Mouse (Mus musculus) lung, embryonic 15.5 days (tissue): ENCODE results near the gene Rspry1. TPM values are rescaled to one million over a fixed set of nuclear protein-coding genes. Genes with fewer than 3 reads are reported as not detected.
A peak's percentile ranks its signal among the peaks of the same experiment; 100 is the strongest.

ENCODE experiments used
- ATAC-seq: fragments of 200-750 bp; cut with Nextera tagmentation; 2 replicates; pipeline ENCODE4 v1.8.0; 2017; ENCODE audit warnings: moderate number of reproducible peaks, borderline replicate concordance; ENCODE audit not compliant: low FRiP score, low TSS enrichment; ENCODE audit errors: extremely low read depth
- H3K27ac ChIP-seq: fragments of 300-500 bp; sonication (generic); 2 replicates; pipeline ENCODE4 v1.5.1; 2015; ENCODE audit warnings: moderate library complexity, mild to moderate bottlenecking, inconsistent platforms
- H3K27me3 ChIP-seq: fragments of 300-500 bp; sonication (generic); 2 replicates; pipeline ENCODE4 v1.6.1; 2015; ENCODE audit warnings: inconsistent platforms
- H3K36me3 ChIP-seq: fragments of 300-500 bp; sonication (generic); 2 replicates; pipeline ENCODE4 v1.6.1; 2015; ENCODE audit warnings: inconsistent platforms
- H3K4me1 ChIP-seq: fragments of 300-500 bp; sonication (generic); 2 replicates; pipeline ENCODE4 v1.6.1; 2015; ENCODE audit warnings: inconsistent platforms
- H3K4me2 ChIP-seq: fragments of 300-500 bp; sonication (generic); 2 replicates; pipeline ENCODE4 v1.6.1; 2015; ENCODE audit warnings: inconsistent platforms, mild to moderate bottlenecking, moderate library complexity
- H3K4me3 ChIP-seq: fragments of 300-500 bp; sonication (generic); 2 replicates; pipeline ENCODE4 v1.5.1; 2015; ENCODE audit warnings: mild to moderate bottlenecking, inconsistent platforms
- H3K9ac ChIP-seq: fragments of 300-500 bp; sonication (generic); 2 replicates; pipeline ENCODE4 v1.6.1; 2015; ENCODE audit warnings: inconsistent platforms
- H3K9me3 ChIP-seq: fragments of 300-500 bp; sonication (generic); 2 replicates; pipeline ENCODE4 v1.6.1; 2016; ENCODE audit warnings: inconsistent platforms
- WGBS: fragments of 180-500 bp; shearing (Covaris S2); methylation state at CpG from one replicate; pipeline ENCODE4 v1.1.7; 2015; 5-methylcytosine and 5-hydroxymethylcytosine counted together
- polyA plus RNA-seq: library from polyadenylated mRNA; unstranded; fragments of >200 nt; fragmentation: Nextera tagmentation; extraction: Ambion mirVana; gene quantifications from 2 replicates; pipeline ENCODE4 v1.2.1, GENCODE M21; 2015

The Rspry1 gene
- polyA plus RNA-seq: 33.7 and 35.2 TPM in 2 replicates

DNA sequence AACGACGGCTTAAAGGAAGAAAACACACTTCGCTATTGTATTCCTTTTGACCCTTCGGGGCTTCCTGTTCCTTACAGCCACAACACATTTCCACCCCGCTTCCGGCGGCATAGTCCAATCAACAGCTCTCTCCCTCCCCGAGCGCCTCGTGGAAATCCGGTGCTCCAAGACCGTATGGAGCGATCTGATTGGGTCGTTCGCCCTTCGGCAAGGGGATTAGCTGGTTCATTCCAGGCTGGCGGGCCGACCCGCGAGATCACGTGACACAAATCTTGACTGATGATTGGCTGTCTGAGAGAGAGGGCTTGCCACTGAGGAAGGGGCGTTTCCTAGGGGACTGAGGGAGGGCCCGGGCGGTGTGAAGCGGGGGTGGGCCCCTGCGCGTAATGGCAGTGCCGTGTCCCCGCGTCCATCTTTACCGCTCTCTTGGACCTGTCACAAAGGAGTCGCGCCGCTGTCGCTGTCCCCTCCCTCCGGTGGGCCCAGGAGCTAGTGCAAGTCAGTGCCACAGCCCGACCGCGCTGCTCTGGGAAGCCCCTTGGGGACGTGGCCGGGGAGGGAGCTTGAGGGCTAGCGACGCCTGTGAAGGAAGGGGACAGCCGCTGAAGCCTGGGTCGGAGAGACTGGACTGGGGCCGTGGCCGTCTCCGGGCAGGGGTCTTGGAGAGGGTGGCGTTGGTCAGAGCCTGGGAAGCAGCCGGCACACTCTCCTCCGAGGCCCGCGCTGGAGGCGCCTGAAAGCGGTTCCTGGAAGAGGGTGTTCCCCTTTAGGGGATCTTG, at the start of gene Rspry1, which contains the start of gene Fam192a:
TSS of gene Rspry1 (plus strand) at position 331 of the 779 bp plus-strand sequence.
TSS of gene Fam192a (minus strand) at position 391 of the 779 bp plus-strand sequence.
- Histone ChIP-seq H3K4me3 (peak within 1 kb of the TSS; percentile 95), H3K27ac (peak within 1 kb of the TSS; percentile 85), H3K36me3 (no peaks in the 10 kb centered on the region), H3K4me1 (peaks cover 20% of the 10 kb centered on the region), H3K4me2 (peak within 1 kb of the TSS; percentile 84), H3K9ac (peak within 1 kb of the TSS; percentile 88), H3K27me3 (no peaks in the 10 kb centered on the region), H3K9me3 (no peaks in the 10 kb centered on the region)
- ATAC-seq: peak; percentile 100
- WGBS: under 1% methylated on average over 55 of the region's 55 CpGs

DNA sequence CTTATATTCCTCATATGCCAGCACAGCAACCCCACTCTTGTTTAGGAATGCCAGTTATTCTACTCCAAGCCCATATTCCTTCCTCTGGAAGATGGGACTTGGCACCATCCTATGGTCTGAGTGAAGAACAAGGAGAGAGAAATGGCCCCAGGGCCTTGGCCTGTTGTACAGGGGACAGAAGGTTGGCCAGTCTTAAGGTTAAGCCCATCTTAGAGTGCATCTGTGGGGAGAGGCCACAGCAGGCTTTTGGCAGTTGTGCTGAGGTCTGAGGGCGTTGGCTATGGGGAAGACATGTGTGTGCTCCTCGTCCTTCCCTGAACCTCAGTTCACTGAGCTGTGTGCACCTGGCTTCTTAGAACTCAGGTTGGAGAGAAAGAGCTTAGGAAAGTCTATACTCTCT, 49.0 kb upstream of the Rspry1 start:
- Histone ChIP-seq H3K4me3 (no peak overlapping the region), H3K36me3 (no peaks in the 10 kb centered on the region), H3K4me2 (no peak overlapping the region), H3K27me3 (no peaks in the 10 kb centered on the region), H3K27ac (no peak overlapping the region), H3K9ac (no peak overlapping the region), H3K9me3 (no peaks in the 10 kb centered on the region), H3K4me1 (no peaks in the 10 kb centered on the region)
- no peak for ATAC-seq
- 81% methylated on average over 2 of the region's 2 CpGs for WGBS

DNA sequence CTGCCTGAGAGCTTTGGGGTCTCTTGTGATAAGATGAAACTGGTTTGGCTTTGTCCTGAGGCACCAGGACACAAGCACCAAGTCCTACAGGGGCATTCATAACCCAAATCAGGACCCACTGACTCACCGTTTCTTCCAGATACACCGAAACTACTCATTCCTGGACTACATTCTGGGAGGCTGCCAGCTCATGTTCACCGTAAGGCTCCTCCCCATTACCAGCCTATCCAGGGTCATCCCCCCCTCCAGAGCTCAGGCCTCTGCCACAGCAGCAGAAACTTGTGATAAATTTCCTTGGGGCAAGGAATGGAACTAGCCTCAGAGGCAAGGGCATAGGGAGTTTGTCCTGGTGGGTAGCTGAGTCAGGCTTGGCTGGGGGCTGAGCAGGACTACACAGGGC, 44.5 kb upstream of the Rspry1 start:
- Histone ChIP-seq H3K9me3 (no peaks in the 10 kb centered on the region), H3K4me1 (no peaks in the 10 kb centered on the region), H3K9ac (no peak overlapping the region), H3K4me3 (no peak overlapping the region), H3K36me3 (no peaks in the 10 kb centered on the region), H3K27ac (no peak overlapping the region), H3K4me2 (no peak overlapping the region), H3K27me3 (no peaks in the 10 kb centered on the region)
- 51% methylated on average over 3 of the region's 3 CpGs for WGBS
- no peak for ATAC-seq

DNA sequence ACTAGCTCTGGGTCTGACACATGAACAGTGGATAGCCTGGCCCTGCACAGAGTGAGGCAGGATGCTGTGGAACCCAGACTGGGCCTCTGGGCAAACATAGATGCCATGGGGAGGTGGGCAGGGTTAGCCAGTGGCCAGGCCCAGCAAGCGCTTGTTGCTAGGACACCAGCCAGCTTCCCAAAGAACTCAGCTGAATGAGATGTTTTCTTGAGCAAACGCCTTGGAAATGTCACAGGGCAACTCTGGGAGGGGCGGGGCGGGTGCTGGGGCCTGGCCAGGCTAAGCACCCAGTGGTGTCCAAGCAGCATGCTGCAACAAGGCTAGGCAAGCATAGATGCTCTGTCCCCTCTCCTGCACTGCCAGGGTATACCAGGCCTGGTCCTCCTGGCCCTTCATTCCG, 40.5 kb upstream of the Rspry1 start:
- no peaks in the 10 kb centered on the region for H3K27me3 ChIP-seq
- no peak for ATAC-seq
- H3K9me3 ChIP-seq: no peaks in the 10 kb centered on the region
- no peak overlapping the region for H3K4me3 ChIP-seq
- H3K4me2 ChIP-seq: no peak overlapping the region
- H3K36me3 ChIP-seq: no peaks in the 10 kb centered on the region
- H3K27ac ChIP-seq: no peak overlapping the region
- H3K9ac ChIP-seq: no peak overlapping the region
- WGBS: 45% methylated on average over 5 of the region's 5 CpGs
- no peaks in the 10 kb centered on the region for H3K4me1 ChIP-seq

DNA sequence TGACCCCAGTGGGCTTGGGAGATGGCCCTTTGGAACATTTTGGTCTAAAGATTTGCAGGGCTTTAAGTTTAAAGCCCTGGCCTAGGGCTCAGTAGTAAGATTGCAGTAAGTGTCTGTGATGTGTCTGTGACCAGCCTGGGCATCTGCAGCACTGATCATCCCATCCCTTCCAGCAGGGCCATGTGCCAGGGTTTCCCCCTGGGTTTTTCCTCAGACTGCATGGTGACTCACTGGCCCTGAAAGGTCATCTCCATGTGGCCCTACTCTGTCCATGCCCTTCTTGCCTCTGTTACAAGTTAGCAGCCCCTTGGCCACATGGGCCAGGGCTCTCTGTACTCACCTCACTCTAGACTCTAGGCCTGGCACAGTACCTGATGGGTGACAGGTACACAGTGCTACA, 37.3 kb upstream of the Rspry1 start:
- no peak overlapping the region for H3K4me2 ChIP-seq

DNA sequence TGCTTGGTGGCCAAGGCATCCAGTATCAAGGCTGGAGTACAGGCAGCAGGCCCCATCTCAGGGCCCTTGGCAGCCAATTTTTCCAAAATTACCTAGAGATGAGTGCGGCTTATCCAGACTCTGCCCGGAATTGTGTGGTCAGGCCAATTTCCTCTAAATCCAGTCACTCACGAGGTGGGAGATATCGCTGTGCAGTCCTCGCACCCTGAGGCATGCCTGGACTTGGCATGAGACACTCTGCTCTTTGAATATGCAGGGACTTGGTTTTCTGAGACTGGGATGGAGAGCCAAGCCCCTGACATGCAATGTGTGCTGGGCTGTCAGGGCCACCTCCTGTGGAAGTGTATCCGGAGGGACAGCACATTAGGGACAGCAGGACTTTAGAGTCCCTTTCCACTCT, 35.7 kb upstream of the Rspry1 start:
- H3K9me3 ChIP-seq: no peaks in the 10 kb centered on the region
- H3K4me1 ChIP-seq: peaks cover 3% of the 10 kb centered on the region; the same call in 1 of the 2 replicates
- WGBS: 67% methylated on average over 6 of the region's 6 CpGs
- H3K36me3 ChIP-seq: 0 out of 2 replicates have a peak, but pooled peaks cover 2% of the 10 kb centered on the region
- no peak overlapping the region for H3K4me2 ChIP-seq
- no peak overlapping the region for H3K9ac ChIP-seq
- no peaks in the 10 kb centered on the region for H3K27me3 ChIP-seq
- ATAC-seq: no peak
- H3K4me3 ChIP-seq: no peak overlapping the region
- no peak overlapping the region for H3K27ac ChIP-seq

More for the DNA sequence above, 37.3 kb upstream of the Rspry1 start:
- no peaks in the 10 kb centered on the region for H3K27me3 ChIP-seq
- H3K4me1 ChIP-seq: peaks cover 3% of the 10 kb centered on the region; the same call in 1 of the 2 replicates
- H3K9ac ChIP-seq: no peak overlapping the region
- H3K9me3 ChIP-seq: no peaks in the 10 kb centered on the region
- H3K4me3 ChIP-seq: no peak overlapping the region
- no peak for ATAC-seq
- H3K27ac ChIP-seq: no peak overlapping the region
- H3K36me3 ChIP-seq: no peaks in the 10 kb centered on the region

DNA sequence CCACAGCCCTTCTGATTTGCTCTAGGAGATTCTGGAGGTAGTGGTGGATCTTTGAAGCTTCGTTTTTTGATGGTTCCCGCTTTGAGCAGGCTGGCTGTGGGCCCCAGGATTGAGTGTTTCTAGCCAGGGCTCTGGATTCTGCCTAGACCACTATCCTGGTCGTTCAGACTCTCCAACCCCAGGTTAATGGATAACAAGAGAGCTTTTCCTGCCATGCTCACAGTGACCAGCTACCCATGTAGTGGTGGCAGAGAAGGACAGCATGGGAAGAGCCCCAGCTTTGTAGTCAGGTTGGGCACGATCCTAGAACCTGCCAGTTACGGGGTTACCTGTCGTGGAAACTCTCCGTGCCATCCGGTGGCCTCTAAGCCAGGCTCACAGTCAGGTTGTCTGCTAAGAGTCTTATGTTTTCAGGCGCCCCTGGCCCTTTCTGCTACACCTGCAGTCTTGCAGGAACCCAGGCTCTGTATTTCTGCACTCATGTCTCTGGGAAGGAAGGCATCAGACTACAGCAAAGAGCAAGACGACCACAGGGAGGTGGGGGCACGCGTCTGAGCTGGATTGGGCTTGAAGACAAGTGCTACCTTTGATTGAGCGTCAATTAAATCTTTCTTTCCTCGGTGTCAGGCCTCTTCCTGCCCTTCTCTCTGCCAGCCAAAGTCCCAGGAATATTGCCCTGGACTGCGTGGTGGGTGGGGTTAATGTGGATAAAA, 35.1 kb upstream of the Rspry1 start:
- H3K4me1 ChIP-seq: peaks cover 3% of the 10 kb centered on the region; the same call in 1 of the 2 replicates
- H3K4me3 ChIP-seq: no peak overlapping the region
- H3K9me3 ChIP-seq: no peaks in the 10 kb centered on the region
- no peak overlapping the region for H3K27ac ChIP-seq
- ATAC-seq: no peak
- no peak overlapping the region for H3K4me2 ChIP-seq
- 49% methylated on average over 15 of the region's 15 CpGs for WGBS
- no peak overlapping the region for H3K9ac ChIP-seq
- 0 out of 2 replicates have a peak, but pooled peaks cover 3% of the 10 kb centered on the region for H3K36me3 ChIP-seq
- H3K27me3 ChIP-seq: no peaks in the 10 kb centered on the region

DNA sequence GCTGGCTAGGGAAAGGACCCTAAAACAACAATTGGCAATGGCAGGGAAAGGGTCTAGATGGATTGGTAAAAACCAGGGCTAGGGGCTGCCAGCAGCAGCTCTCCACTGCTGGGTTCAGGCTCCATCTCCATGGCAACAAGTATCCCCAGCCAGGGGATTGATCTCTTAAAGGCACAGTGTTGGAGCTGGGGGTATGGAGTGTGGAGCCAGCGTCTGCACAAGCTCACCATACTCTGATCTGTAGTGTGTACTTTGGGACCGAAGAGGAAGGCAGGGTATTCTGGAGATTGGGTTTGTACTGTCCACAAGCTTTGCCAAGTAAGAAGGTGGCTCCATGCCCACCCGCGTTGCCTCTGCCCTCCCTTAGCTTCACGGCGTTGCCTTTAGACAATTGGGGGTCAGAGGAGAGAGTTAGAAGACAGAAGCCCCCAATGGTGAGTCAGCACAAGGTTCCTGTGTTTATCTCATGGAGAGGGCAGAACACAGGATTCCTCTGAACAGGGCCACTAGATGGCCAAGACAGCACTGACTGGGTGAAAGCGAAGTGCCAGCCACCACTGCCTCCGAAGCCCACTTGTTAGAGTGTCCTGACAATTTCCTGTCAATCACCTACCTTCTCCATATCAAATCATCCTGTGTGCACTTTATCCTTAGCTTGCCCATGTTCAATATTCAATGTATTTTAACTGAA, 34.4 kb upstream of the Rspry1 start:
- 66% methylated on average over 8 of the region's 8 CpGs for WGBS
- no peaks in the 10 kb centered on the region for H3K27me3 ChIP-seq

DNA sequence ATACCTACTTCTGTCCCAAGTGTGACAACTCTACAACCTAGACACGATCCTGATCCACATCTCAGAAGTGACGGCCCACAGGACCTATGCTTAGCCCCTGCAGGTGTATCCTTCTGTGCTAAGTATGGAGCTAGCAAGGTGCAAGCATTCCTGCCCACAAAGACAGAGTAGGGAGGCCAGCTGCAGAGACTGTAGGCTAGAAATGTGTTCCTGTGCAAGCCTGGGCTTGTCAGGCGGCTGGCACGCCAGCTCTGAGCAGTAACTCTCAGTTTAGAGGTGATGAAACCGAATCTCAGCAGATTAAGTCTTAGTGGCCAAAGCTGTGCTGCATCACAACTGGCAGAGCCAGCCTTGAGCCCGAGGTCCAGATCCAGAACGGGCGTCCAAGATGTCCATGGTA, 33.6 kb upstream of the Rspry1 start:
- no peak for ATAC-seq
- no peaks in the 10 kb centered on the region for H3K9me3 ChIP-seq
- H3K9ac ChIP-seq: no peak overlapping the region

More for the DNA sequence above, 34.4 kb upstream of the Rspry1 start:
- no peak overlapping the region for H3K4me2 ChIP-seq
- H3K9ac ChIP-seq: no peak overlapping the region
- H3K9me3 ChIP-seq: no peaks in the 10 kb centered on the region
- ATAC-seq: no peak
- H3K4me3 ChIP-seq: no peak overlapping the region
- H3K27ac ChIP-seq: no peak overlapping the region
- 0 out of 2 replicates have a peak, but pooled peaks cover 5% of the 10 kb centered on the region for H3K36me3 ChIP-seq
- peaks cover 3% of the 10 kb centered on the region; the same call in 1 of the 2 replicates for H3K4me1 ChIP-seq

DNA sequence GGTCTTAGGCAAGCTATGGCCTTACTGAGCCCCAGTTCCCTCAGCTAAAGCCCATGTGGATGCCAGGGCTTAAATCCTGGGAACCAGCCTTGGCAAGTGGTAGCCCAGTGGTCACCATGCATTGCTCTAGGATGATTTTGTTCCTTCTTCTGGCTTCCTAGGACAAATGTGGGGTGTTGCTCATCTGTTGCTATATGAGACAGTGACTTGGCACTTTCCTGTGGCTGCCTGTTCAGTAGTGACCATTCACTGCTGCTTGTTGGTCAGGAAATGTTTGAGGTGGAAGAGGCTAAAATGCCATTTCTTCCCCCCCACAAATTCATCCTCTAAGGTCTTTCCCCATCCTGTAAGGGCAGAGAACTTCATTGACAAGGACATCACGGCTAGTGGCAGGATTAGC, 32.3 kb upstream of the Rspry1 start:
- Histone ChIP-seq H3K9ac (no peak overlapping the region), H3K4me1 (peaks cover 3% of the 10 kb centered on the region; the same call in 1 of the 2 replicates), H3K27me3 (no peaks in the 10 kb centered on the region), H3K9me3 (no peaks in the 10 kb centered on the region), H3K4me3 (no peak overlapping the region), H3K36me3 (peaks cover 23% of the 10 kb centered on the region), H3K27ac (no peak overlapping the region), H3K4me2 (no peak overlapping the region)
- 72% methylated on average over 1 of the region's 1 CpGs for WGBS
- ATAC-seq: no peak

More for the DNA sequence above, 33.6 kb upstream of the Rspry1 start:
- H3K4me2 ChIP-seq: no peak overlapping the region
- H3K27me3 ChIP-seq: no peaks in the 10 kb centered on the region
- no peak overlapping the region for H3K27ac ChIP-seq
- WGBS: 83% methylated on average over 8 of the region's 8 CpGs
- H3K4me3 ChIP-seq: no peak overlapping the region
- H3K4me1 ChIP-seq: peaks cover 3% of the 10 kb centered on the region; the same call in 1 of the 2 replicates
- H3K36me3 ChIP-seq: 0 out of 2 replicates have a peak, but pooled peaks cover 10% of the 10 kb centered on the region

DNA sequence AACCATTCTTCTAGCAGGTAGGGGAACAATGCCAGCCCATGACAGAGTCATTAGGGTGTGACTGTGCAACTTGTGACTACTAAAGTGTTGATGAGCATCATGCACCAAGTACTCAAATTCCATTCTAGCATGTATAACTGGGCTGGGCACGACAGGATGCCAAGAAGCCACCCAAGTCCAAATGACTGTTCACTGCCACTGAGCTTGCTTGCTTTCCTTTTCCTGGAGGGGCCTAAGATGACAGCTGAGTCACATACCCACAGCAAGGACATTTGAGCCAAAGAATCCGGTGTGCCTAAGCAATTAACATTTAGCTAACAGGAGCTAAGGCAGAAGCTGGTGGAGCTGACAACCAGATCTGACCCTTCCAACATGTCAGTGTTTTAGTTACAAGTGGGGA, 29.8 kb upstream of the Rspry1 start:
- ATAC-seq: no peak
- H3K9ac ChIP-seq: no peak overlapping the region
- no peak overlapping the region for H3K4me2 ChIP-seq
- no peaks in the 10 kb centered on the region for H3K4me1 ChIP-seq
- no peak overlapping the region for H3K27ac ChIP-seq
- H3K36me3 ChIP-seq: peaks cover 36% of the 10 kb centered on the region
- H3K4me3 ChIP-seq: no peak overlapping the region
- no peaks in the 10 kb centered on the region for H3K27me3 ChIP-seq
- 69% methylated on average over 2 of the region's 2 CpGs for WGBS
- no peaks in the 10 kb centered on the region for H3K9me3 ChIP-seq
